Mouse (Mus musculus) G1E-ER4 (cell line): ENCODE measurements around the gene Mthfd2. TPM values are rescaled to one million over a fixed set of nuclear protein-coding genes. Genes with fewer than 3 reads are reported as not detected.

Experiments used
- GATA1 ChIP-seq: IDR thresholded peaks from one replicate; pipeline ENCODE4 v1.8.0; 2012; ENCODE audit warnings: low read length, inconsistent platforms
- polyA plus RNA-seq: library from polyadenylated mRNA; stranded (reverse); fragments of >175 nt; gene quantifications from 2 replicates; pipeline ENCODE4 v1.2.3, GENCODE M21; 2012

The Mthfd2 gene
- polyA plus RNA-seq, 1 experiment = 28.6 TPM

DNA sequence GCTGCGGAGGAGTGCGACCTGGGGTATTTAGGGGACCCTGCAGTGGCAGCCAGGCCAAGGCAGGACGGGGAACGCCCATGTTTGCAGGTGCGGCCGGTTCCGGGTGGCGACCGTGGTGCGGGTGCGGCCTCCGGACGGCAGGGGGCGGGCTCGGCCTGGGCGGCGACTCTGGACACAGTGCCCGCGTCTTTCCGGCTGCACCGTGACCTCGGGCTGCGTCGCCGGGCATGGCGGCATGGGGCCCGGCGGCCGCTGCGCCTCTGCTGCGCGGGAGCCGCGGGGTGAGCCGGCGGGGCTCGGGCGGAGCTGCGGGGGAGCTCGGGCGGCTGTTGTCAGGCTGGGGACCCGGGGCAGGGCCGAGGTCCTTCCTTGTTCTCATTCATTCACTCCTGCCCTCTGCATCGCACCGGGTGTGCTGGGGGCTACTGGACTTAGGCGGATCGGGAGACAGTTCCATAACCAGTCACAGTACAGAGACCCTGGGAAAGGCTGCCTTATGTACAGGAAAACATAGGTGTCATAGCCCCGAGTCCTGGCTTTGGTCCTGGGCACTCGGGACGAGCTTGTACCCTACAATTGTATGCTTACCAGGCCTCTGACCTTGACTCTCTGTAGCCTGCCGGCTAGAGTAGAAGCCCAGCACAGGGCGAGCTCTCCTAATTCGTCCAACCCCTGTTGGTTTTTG lies 23.7 kb upstream of the Mthfd2 start:
- no peak for TF ChIP-seq GATA1

DNA sequence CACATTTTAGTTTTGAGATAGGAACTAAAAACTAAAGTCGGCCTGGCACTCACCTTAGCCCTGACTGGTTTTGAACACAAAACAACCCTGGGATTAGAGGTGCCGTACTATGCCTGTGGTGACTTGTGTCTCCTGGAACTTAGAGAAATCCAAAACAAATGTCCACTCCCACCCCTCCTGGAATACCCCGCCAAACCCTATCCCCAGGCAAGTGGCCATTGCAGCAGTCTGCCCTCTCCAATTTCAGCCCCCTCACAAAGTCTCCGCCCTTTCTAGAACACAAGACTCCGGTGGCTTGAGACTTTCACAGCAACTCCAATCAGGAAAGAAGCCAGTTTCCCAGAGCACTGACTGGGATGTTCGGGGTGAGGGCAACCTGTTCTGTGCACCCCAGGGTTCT lies 23.2 kb upstream of the Mthfd2 start, which contains the start of gene Bola3:
TSS of gene Bola3 (plus strand) at position 275 of the 400 bp plus-strand sequence.
- no peak for TF ChIP-seq GATA1

DNA sequence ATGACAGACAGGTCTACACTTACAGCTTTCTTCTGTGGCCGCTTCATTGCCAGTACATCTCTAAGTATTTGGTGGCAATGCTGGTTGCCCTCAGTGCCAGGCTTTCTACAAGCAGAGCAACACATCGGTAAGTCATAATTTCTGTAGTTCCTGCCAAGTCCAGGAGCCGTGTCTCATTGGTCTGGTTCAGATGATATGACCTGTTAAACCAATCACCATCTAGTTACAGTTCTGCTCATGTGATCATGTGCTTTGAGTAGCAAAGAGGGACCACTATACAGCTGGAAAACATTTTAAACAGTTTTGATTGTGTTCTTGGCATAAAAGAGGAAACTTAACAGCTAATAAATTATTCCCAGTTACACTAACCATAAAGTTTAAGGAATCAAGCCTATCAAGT lies 22.2 kb upstream of the Mthfd2 start:
- TF ChIP-seq GATA1 = no peak

DNA sequence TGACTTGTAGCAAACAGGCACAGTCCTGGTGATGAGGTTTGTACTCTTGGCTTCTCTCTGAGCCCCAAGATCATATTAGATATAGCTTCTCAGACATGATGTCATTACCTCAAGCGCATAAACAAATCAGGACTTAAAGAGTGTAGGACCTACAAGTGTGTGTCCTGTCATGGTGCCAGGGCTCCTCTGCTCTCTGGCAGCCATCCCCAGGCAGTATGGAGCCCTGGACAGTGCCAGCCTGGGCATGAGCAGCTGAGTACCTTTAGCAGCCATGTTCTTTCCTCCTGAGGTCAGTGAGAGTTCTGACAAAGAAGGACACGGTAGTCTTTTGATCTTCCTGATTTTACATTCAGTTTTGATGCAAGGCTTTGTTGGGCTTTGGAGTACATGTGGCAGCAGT lies 17.2 kb upstream of the Mthfd2 start:
- no peak for TF ChIP-seq GATA1

DNA sequence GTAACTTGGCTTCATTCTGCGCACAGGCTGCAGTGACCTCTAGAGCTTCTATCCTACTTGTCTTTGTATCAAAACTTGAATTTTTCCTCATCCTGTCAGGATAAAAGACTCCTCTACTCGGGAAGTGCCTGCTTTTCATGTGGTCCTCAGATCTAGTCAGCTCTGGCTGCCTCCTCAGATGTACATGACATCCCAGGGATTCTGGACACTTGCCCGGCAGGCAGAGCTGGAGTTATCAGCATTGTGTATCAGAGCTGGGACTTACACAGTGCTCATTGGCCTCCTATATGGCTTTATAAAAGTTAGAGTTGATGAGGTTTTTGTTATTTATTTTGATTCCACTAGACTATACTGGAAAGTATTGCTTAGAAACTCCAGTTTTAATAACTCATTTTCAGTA lies 15.7 kb upstream of the Mthfd2 start:
- TF ChIP-seq GATA1 = no peak

DNA sequence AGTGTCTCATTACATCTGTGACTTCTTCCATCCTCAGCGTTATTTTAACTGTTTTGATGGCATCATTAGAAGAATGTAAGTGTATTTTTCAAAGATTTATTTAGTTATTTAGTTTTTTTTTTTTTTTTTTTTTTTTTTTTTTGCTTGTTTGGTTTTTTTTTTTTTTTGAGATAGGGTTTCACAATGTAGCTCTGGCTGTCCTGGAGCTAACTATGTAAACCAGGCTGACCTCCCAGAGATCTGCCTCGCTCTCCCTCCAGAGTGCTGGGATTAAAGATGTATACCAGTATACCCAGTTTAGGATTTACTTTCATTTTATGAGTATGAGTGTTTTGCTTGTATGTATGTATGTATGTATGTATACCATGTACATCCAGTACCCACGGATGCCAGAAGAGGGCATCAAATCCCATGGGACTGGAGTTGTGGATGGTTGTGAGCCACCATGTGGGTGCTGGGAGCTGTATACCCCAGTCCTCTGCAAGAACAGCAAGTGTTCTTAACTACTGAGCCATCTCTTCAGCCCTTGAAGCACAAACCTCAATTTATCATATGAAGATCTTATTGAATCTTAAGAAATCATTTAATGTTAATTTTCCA lies 2.0 kb upstream of the Mthfd2 start:
- no peak for TF ChIP-seq GATA1

DNA sequence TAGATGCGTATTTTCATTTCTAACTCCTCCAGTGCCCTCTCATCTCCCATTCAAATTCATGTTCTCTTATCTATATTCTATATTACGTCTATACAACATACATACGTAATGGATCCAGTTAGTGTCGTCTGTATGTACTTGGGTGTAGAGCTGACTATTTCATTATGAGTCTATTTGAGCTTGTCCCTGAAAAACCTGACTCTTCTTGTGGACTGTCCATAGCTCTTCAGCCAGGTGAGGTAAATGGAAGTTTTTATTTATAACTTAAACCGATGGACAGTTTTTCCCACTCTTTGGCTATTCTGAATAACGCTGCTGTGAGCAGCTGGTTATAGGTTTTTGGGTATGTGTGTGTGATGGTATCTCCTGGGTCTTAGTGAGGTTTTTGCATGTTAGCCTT lies 1.1 kb upstream of the Mthfd2 start:
- no peak for TF ChIP-seq GATA1

DNA sequence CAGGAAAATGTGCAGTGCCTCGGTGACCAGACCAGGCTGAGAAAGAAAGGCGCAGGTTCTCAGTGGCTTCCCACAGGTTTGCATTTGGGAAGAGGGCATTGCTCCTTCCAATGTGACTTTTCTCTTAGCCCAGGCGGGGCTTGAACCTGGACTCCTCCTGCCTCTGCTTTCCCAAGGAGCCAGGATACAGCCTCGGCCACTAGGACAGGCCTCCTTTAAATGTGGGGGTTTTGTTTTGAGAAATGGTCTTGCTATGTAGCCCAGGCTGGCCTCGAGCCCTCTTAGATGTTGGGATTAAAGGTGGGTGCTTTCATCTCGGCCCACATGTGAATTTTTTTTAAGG lies 657 bp upstream of the Mthfd2 start:
- no peak for TF ChIP-seq GATA1

DNA sequence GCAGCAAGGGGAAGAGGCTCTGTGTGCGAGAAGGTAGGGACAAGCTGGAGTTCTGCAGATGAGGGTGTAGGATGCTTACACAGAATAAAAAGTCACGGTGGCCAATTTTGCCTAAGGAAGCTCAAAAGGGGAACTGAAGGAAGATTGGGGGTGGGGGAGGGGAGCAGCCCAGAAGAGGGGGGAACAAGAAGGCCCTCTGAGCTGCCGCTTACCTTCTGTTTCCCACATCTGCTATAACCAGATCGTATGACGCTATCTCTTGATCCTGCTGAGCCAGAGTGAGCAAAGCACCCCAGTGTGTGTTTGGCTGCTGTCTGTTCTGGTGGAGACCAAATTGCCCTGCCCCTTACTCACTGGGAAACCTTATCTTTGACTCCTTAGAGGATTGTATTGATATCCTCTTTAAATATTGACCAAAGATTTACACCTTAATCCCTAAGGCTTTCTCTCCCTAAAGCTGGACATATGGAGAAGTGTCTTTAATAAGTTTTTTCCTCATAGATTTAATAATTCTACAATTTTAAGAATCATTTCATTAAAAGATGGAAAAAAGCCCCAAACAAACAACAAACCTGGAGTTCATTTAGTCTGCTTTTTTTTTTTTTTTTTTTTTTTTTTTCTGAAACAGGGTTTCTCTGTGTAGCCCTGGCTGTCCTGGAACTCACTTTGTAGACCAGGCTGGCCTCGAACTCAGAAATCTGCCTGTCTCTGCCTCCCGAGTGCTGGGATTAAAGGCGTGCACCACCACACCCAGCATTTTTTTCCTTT lies 1.9 kb downstream of the Mthfd2 start:
- TF ChIP-seq GATA1 = peak; percentile 48

DNA sequence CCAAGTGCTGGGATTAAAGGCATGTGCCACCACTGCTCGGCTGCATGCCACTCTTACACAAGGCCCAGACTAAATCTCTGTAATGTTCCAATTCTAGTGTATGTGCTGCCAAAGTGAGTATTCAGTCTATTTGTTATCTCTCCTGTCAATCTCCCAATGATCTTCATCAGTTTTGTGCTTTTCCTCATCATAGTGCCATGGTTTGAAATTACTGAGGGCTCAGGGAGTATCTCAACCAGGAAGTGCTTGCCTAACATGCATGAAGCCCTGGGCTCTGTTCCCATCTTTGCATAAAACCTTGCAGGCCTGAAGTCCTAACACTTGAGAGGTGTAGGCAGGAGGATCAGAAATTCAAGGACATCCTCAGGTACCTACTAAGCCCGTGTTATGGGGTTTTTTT lies 2.9 kb downstream of the Mthfd2 start:
- no peak for TF ChIP-seq GATA1

DNA sequence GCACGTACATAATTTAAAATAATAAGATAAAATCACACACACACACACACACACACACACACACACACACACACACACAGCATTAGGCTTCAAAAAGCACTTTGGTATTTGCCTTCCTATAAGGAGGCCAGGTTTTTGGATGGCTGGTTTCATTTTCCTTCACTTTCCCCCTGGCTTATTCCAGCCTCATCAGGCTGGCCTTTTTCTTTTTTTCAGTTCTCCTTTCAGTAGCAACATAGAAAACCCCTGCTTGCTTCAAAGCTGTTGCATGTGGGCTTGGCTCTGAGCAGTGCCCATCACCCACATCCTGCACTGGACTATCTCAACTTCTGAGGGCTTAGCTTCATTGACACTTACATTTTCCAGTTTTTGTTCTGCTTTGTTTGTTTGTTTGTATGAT lies 3.8 kb downstream of the Mthfd2 start:
- TF ChIP-seq GATA1 = no peak

DNA sequence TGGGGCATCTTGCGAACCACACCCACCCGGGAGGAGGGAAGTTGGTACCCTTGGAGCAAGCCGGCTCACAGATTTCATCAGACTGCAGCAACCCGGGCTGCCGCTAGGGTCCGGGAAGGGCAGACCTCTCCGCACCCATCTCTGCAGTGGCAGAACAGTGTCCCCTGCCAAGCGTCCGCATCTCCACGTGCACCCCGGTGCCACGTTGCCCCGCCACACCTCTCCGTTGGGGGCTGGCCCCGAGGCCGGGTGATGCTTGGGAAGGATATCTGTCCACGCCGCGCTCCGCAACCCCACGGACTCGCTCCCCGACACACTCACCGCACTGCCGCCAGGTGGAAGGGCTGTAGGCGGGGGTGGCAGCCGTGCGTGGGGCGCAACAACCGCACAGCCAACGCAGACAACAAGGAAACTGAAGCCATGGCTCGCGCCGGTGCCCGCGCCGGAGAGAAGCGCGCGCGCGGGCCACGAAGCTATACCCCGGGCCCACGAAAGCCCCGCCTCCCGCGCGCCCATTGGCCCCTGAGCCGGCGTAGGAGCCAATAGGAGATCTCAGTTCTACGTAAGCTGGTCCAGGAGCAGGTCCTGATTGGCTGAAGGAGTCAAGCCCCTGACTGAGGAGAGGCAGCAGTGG lies 8.5 kb downstream of the Mthfd2 start:
- TF ChIP-seq GATA1 = no peak

DNA sequence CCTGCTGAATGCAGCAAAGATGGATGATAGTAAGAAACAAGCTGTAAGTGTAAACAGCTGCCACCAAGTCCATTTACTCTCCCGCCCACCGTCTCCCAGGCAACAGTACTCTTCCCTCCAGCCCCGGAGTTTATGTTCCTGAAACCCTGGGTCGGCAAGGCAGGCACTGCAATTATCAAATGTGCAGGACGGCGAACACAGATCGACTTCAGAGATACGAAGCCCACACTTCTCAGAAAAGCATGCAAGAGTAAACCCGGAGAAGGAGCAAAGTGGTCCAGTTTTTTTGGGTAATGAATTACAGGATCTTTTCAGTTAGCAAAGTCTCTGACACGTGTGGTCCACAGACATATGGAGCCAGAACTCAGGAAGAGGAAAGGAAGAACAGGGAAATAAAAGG lies 9.7 kb downstream of the Mthfd2 start:
- TF ChIP-seq GATA1 = peak; percentile 11

DNA sequence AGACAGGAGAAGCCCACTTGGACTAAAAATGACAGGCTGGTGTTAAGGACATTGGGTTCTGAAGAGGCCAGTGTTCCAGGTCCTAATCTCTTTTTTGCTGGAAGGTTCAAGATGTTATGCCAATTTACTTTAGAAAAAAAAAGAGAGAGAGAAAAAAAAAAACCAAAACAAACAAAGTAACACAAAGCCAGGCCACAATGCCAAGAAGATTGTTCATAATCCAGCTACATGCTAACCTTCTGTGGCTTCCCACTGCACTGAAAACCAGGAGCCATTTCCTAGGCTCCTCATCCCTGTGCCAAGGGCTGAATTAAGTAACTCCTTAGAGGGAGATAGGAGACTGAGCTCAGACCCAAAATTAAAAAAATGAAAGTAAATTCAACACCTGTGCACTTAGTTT lies 10.4 kb downstream of the Mthfd2 start:
- no peak for TF ChIP-seq GATA1

DNA sequence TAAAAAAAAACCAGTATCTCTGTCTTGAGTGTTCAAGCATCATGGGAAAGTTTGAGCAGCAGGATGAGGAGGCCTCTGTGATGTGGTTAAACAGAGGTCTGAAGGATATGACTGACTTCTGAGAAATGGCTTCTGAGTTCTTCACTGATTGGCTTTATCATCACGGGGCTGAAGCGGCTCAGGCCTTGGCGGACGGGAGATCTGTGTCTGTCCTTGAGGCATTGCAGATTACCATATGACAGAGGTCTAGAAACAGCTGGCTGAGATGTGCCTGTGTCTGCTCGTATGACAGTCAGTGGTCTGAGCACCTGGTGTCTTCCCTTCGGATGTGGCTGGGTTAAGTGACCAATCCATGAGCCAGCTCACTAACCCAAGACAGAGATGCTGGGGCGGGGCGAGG lies 13.2 kb downstream of the Mthfd2 start:
- TF ChIP-seq GATA1 = peak; percentile 67

DNA sequence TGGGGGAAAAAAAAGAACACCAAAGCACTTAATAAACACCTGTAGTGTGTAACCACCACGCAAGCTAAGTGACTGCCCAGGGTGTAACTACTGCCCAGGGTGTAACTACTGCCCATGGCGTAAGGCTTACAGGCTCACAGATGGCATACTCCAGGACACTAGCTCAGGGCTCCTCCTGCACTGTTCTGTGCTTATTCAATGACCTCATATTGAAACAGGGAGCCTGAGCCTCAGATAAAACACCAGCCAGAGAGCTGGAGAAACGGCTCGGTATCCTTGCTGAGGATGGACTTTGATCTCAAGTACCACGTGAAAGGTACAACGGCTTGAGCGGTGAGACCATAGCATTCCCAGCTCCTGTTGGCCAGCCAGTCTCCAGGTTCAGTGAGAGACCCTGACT lies 13.7 kb downstream of the Mthfd2 start:
- TF ChIP-seq GATA1 = no peak
